Mouse (Mus musculus): ENCODE results near the gene Slc25a28.

Gene Slc25a28

GRCm38 (mm10) chr19:43641833-43642232 lies 32.8 kb downstream of the Slc25a28 start:
- DNase-seq (ENCODE audit: inconsistent ontology term): no peak

GRCm38 (mm10) chr19:43630466-43631251 lies 44.0 kb downstream of the Slc25a28 start:
- DNase-seq (ENCODE audit: inconsistent ontology term): peak; percentile 86

GRCm38 (mm10) chr19:43629088-43629487 lies 45.6 kb downstream of the Slc25a28 start:
- no peak for DNase-seq (ENCODE audit: inconsistent ontology term)

GRCm38 (mm10) chr19:43627345-43627744 lies 47.3 kb downstream of the Slc25a28 start:
- no peak for DNase-seq (ENCODE audit: inconsistent ontology term)

GRCm38 (mm10) chr19:43626160-43626559 lies 48.5 kb downstream of the Slc25a28 start:
- no peak for DNase-seq (ENCODE audit: inconsistent ontology term)

GRCm38 (mm10) chr19:43623913-43624312 lies 50.8 kb downstream of the Slc25a28 start:
- DNase-seq (ENCODE audit: inconsistent ontology term): no peak

GRCm38 (mm10) chr19:43619916-43620479 lies 54.7 kb downstream of the Slc25a28 start:
- no peak for DNase-seq (ENCODE audit: inconsistent ontology term)

- DNase-seq (ENCODE audit: inconsistent ontology term): no peak
Observed at GRCm38 (mm10) chr19:43618505-43619030, 56.1 kb downstream of the Slc25a28 start.

- no peak for DNase-seq (ENCODE audit: inconsistent ontology term)
Observed at GRCm38 (mm10) chr19:43617761-43618349, 56.8 kb downstream of the Slc25a28 start.

- DNase-seq (ENCODE audit: inconsistent ontology term): no peak
Observed at GRCm38 (mm10) chr19:43616889-43617288, 57.8 kb downstream of the Slc25a28 start.

GRCm38 (mm10) chr19:43616415-43616861 lies 58.2 kb downstream of the Slc25a28 start:
- peak; percentile 37 for DNase-seq (ENCODE audit: inconsistent ontology term)

- no peak for DNase-seq (ENCODE audit: inconsistent ontology term)
Observed at GRCm38 (mm10) chr19:43615571-43616414, 58.9 kb downstream of the Slc25a28 start.

GRCm38 (mm10) chr19:43615074-43615445 lies 59.6 kb downstream of the Slc25a28 start:
- peak; percentile 30 for DNase-seq (ENCODE audit: inconsistent ontology term)

GRCm38 (mm10) chr19:43614341-43615073 lies 60.2 kb downstream of the Slc25a28 start:
- DNase-seq (ENCODE audit: inconsistent ontology term): no peak

Measured in Muller cell, postnatal 12 days (primary cell).